Mouse (Mus musculus) gastrocnemius, postnatal 14 days (tissue): ENCODE results near the gene Hfm1. TPM values are rescaled to one million over a fixed set of nuclear protein-coding genes. Genes with fewer than 3 reads are reported as not detected.

ENCODE experiments used
- DNase-seq: peaks from one replicate; pipeline ENCODE4 v3.0.0; 2021; ENCODE audit warnings: mixed read lengths
- intact Hi-C: fragments of 180-260 bp; cut with DNase I; formaldehyde crosslinking; loops from one replicate; pipeline ENCODE4 v1.15.1; 2025; ENCODE audit warnings: low total_unique reads
- long read RNA-seq, 2 experiments: library from polyadenylated mRNA; stranded (forward); transcript quantifications; one replicate each; pipeline ENCODE4 v2.0.0; 2021
- total RNA-seq, 2 experiments: library from RNA; stranded (reverse); gene quantifications; 2 replicates each; pipeline ENCODE4 v1.2.3; 2021

Gene Hfm1
- total RNA-seq = not detected
- long read RNA-seq, experiment 1 = 0 reads
- long read RNA-seq, experiment 2 = 0 reads

DNA sequence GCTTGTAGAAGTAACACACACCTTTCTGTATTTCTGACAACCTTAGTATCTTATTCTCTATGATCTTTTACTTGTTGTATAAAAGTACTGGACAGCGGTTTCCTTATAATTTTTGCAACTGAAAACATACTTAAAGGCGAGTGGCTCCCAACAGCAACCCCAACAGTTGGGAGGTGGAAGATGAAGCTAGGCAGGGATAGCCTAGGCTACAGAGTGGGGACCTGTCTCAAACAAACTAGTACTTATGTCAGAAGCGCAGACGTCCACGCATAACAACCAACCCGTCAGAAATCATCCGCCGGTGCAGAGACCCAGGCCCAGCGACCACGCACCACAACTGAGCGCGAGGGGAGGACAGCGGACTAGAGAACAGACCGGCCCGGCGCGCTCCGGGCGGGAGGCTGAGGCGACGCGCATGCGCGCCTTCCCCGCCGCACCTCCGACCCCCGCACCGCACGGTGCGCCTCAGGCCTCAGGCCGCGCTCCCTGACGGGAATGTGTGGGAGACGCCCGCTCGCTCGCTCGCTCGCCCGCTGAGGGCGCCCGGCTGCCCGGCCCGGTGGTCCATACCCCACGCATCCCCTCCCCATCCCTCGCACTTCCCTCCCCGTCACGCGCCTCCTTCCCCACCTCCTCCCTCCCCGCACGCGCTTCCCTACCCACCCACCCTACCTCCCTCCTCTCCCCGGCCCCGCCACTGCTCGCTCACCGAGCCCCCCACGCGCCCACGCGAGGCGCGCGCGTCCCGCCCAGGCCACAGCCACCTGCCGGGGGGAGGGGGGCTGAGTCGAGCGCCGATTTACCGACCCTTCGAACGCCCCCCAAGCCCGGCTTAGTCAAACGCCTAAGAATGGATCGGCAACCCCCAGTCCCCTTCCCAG, at the start of gene Hfm1:
Gene Hfm1 (minus strand): TSS at position 834 of the 881 bp plus-strand sequence.
- peak; percentile 29 for DNase-seq
- intact Hi-C loops = no loop called here

DNA sequence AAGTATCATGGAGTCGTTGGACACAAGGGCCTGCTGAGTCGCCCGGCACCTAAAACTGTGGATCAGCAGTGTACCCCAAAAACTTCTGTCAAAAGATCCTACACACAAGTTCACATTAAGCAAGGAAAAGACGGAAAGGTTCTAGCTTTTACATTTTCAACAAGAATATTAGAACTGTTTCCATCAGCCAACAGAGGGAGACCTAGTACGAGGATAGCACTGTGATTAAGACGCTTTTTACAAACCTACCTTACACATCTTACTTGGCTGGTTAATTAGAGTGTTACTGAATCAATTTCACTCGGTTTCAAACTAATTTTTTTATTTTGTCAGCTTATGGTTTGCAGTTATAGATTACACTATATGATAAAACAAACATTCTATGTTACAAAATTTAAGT, 47.8 kb upstream of the Hfm1 start:
- no peak for DNase-seq
- intact Hi-C loops = no loop called here

DNA sequence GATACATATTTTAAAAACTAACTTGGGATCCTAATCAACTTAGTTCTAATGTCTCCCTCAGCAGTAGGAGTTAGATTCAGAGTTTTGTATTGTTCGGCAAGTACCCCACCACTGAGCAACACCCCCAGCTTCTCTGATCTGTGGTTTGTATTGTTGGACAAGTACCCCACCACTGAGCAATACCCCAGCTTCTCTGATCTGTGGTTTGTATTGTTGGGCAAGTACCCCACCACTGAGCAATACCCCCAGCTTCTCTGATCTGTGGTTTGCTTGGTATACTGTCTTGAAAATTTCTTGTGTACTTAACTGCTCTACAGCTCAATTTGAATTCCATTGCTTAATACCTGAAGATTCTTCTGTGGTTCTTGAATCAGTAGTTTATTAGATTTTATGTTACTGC, 41.5 kb upstream of the Hfm1 start:
- DNase-seq = no peak
- intact Hi-C loops = no loop called here

DNA sequence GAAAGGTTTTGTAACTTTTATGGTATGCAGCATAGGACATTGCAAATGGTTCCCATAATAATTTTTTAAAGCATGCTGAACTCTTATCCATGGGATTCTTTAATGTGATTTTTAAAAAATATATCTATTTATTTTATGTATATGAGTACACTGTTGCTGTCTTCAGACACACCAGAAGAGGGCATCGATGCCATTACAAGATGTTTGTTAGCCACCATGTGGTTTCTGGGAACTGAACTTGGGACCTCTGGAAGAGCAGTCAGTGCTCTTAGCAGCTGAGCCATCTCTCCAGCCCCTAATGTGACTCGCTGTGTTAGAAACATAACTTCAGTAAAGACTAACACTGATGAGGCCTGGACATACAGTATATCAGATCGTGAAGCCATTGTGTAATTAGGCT, 40.3 kb upstream of the Hfm1 start:
- no peak for DNase-seq
- intact Hi-C loops = no loop called here

DNA sequence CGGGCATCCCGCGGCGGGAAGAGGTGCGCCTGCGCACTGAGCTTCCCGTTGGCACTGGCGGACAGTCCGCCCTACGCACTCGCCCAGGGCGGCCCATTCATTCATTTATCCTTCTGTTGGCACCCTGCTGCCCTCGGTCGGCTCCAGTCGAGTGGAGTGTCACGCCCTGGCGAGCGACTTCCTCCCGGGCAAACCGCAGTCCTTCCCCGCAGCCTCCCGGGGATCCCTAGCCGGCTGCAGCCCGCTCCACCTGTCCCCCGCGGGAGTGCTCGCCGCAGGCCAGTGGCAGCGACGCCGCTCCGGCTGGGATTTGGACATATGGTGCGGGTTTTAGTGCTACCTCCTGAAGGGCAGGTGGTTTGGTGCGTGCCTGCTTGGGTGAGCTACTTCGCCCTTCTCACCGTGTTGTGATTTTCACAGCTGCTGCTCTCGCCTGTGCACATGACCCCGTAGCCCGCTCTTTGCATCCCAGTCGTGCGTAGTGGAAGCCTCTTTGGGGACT, 38.4 kb upstream of the Hfm1 start:
- no peak for DNase-seq
- intact Hi-C loops = no loop called here

DNA sequence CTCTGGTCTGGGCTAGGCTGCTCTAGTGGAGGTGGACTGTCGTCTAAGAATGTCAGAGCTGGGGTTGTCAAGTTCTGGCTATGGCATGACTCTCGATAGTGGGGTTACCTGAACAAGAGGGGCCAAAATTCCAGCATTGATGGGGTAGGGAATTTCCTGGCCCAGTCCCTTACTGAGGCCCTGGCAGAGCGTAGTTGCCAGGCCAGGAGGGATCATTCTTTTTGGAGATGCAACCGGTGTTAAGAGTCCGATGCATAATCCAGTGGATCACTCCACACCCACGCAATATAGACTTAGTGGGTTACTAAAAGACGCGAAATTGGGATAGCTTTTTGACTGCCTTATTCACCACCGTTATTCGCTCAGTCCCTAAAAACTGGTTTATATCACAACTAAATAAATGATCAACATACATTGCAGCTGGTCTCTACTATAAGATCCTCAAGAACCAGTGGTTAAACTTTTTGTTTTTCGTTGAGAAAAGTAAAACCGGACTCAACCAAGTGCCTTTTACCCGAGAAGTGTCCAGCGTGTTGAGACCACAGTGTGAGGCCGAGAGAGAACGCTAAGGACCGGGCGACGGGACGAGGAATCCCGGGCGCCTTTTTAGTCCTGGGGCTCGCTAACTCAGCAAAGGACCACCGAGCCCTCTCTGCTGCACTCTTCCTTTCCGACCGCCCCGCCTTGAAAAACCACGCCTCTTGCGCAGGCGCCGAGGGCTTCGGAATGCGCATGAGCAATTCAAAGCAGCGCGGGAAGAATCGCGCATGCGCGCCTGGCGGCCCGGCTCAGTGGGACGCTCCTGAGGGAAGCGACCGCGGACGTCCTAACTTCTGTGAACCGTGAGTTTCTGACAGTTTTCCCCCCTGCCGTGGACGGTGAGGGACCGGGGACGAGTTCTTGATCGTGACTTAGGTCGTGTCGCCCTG, 37.7 kb upstream of the Hfm1 start, which contains the start of gene Cdc7:
Gene Cdc7 (plus strand): TSS at position 739 of the 929 bp plus-strand sequence.
- intact Hi-C loops = no loop called here
- DNase-seq = peak; percentile 93

DNA sequence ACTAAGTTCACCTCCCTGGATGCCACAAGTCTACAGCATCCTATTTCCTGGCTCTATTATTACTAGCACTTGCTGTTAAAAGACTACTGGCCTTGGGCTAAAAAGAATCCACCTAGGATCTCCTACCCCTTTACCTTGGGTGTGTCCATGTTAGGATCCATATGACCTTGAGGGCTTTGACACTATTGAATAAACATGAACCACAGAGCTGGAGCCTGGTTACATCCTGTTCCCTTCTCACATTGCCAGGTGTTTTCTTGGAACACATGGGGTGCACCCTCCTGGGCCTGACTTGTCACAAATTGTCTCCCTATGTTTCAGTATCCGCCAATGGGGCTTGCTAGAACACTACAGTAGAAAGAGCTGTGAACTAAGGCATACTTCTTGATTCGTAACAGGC, 34.3 kb upstream of the Hfm1 start:
- DNase-seq = no peak
- intact Hi-C loops = no loop called here

DNA sequence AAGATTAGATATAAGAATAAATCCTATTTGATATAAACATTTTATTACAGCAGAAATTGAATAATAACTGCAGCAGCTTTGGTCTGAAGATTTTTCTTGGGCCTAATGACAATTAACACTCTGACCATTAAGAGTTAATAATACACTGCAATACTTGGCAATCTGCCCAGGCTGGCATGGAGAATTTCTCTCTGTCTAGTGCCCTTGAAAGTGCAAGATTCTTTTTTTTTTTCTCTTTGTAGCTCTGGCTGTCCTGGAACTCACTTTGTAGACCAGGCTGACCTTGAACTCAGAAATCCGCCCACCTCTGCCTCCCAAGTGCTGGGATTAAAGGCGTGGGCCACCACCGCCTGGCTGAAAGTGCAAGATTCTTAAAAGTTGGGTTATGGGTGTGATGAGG, 32.9 kb upstream of the Hfm1 start:
- intact Hi-C loops = no loop called here
- DNase-seq = no peak

DNA sequence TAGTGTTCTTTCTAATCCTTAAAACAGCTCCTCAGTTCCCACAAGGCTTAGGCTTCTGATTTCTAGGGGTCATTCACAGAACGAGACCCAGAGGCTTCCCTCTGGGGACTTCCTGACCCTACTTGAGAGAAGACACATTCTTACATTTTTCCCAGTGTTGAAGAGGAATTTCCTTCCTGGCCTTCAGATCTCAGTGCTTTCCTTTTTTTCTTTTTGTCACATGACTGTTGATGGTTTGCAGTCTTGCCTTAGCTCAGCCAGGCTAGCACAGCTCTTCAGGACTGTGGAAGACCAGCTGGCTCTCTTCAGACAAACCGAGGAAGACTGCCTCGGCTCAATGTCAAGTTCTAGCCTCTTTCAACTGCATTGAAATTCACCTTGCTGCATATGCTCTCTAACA, 30.3 kb upstream of the Hfm1 start:
- intact Hi-C loops = no loop called here
- no peak for DNase-seq

DNA sequence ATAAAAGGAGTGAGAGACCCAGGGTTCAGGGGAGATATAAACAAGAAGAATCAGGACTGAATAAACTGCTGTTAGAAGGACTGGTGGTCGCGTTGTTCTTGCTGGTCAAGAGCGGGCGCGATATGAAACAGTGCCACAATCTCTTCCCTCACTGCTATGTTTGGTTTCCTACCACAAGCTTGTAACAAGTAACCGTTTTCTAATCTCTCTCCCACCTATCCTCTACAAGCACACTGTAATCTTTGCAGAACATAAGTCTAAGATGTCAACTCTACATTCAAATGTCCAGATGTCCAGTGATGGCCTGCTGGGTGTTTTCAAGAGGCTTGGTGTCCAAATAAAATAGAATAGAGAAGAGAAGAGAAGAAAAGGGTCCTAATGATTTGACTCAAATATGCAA, 22.6 kb upstream of the Hfm1 start:
- no peak for DNase-seq
- intact Hi-C loops = no loop called here

DNA sequence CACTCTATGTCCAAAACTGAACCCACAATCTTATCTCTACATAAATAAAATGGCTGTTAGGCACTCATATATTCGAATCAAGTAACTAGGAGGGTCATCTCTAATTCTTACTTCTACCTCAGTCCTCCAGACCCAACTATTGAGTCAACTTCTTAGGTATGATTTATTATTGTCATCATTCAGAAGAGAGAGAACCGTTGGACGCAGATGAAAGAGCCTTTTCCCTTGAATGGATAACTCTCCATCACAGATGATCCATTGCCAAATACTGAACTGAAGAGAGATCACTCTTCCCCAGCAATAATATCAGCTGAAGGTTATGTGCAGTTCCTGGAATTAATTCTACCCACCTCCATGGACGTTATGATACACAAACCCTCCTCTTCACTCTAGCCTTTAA, 20.2 kb upstream of the Hfm1 start:
- intact Hi-C loops = no loop called here
- DNase-seq = no peak

DNA sequence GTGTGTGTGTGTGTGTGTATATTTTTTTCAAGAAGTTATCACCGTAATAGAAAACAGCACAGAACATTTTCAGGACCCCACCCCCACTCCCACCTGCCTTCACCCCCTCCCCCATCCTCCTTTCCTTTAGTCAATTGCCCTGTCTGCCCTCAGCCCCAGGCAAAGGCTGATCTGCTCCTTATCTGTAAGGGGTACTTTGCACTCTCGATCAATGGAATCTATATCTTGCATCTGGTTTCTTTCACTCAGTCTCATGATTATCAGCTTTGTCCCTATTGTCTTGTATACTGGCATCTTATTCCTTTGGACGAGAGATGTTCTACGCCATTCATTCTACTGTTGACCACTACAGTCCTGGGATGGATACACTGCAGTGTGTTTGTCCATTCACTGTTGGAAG, 1.9 kb upstream of the Hfm1 start:
- DNase-seq = no peak
- intact Hi-C loops = no loop called here

DNA sequence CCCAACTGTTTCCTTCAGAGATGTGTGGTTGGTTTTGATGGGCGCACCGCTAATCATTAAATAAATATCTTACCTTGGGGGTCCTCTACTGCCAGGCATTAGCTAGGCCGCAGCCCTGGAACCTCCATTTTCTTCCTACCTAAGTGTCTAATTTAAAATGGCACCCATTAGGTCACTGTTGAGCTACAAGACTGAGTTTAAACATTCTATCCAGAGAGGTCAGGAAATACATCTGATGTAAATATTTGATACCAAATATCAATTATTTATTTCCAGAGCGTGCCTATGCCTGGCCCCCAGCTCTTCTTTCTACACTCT, 207 bp upstream of the Hfm1 start:
- no peak for DNase-seq
- intact Hi-C loops = no loop called here

DNA sequence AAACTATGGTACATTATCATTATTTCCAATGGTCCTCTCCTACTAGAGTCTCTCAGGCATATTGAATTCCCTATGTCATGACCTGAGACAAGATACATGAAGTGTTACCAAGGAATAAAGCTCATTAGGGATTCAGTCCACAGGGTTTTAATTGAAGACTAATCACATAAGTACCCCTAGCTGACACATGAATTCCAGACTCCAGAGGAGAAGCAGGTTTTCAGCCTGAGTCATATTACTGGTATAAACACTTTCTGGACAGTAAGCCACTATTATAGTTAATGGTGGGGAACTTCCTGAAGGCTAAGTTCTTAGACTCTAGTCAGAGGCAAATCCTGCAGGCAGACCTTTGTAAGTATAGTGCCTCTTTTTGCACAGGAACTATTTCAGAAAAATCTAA, 6.8 kb downstream of the Hfm1 start:
- intact Hi-C loops = no loop called here
- no peak for DNase-seq

DNA sequence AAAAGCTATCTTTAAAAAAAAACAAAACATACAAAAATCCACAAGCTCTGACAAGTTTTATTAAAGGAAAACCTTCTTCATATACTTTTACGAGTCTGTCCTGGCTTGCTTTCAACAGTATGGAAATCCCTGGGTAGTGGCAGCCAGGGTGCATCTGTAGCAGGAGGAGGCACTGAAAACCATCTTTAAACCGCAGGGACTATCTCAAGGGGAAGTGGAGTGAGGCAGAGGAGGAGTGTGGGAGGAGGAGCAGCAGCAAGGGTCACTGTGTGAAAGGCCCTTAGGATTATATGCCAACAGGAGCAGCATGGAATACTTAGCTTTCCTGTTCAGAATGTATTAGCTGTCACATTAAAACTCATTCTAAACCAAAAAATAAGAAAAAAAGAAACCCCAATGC, 29.2 kb downstream of the Hfm1 start:
- intact Hi-C loops = no loop called here
- no peak for DNase-seq

DNA sequence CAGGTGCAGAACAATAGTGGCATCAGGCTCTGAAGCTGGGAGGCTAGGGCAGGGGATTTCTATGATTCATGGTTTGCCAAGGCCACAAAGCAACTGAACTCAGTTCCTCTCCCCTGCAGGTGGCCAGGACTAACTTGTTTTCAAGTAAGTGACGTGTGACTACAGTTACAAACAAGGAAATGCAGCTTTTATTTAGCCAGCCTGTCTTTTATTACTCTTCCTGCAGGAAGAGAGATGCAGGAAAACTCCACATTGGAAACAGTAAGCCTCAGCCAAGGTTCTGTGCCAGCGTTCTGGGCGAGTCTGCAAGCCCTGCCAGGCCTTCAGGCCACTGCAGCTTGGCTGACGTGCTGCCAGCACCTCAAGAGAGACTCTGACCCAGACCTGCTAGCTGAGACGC, 34.3 kb downstream of the Hfm1 start:
- intact Hi-C loops = no loop called here
- DNase-seq = peak; percentile 62

DNA sequence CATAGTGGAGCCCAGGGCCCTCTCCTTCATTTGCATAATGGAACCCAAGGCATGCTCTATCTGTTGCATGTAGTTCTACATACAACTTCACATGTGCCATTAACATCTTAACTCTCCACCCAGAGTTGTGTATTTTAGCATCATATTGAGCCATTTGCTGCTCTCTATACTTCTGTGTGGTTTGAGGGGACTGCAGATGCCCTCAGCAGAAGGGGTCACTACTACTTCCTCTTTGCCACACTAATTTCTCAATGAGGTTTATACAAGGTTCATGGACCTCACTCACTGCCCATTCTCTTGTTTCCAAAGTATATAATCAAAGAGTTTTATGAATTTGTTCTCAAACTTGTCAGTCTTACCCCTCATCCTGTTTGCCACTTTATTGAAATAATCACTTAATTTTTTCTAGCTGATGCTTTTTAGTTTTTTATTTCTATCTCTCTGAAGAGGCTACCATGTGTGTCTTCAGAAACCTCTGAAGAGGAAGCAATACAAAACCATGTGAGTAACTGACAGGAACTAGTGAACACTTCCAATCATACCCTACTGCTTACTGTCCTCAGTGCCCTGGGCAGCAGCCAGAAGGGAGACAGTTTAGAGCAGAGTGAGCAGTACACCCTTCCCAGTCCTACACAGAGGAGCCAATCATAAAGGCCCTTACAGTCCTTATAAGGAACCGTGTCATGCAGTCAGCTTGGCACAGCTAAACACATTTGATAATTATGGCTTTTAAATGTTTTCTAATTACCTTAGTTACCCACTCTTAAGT, 38.6 kb downstream of the Hfm1 start:
- intact Hi-C loops = no loop called here
- DNase-seq = no peak

DNA sequence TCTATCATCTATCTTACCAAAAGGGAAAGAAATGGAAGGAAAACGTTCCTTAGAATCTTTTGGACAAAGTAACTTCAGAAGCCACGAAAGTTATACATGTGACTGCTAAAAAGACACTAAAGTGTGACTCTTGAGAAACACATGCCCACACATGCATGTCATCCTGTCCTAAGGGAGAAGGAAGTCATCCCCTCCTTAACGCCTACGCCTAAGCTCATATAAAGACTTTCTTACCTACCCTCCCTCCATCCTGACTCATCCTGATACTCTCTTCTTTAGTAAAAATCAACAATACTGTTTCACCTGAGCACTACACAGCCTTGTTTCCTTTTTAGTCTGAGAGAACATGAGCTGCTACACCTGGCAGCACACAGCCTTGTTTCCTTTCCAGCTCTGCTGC, 40.6 kb downstream of the Hfm1 start:
- intact Hi-C loops = no loop called here
- DNase-seq = no peak

DNA sequence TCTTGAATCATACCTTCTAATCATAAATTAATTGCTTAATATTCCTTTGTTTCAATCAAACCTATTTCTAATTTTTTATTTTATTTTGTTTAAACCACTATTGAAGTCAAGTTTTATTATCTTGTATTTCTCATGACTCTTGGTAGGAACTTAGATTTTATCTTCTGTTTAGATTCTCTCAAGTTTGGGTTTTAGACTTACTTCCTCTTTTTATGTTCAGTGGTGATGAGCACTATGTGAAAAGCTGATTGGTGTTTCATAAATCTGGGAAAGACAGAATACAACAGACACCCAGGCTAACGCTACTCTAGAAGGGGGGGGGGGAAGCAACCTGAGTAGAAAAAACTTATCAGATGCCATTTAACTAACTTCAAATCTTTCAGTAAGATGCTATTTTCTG, 49.7 kb downstream of the Hfm1 start:
- no peak for DNase-seq
- intact Hi-C loops = no loop called here

DNA sequence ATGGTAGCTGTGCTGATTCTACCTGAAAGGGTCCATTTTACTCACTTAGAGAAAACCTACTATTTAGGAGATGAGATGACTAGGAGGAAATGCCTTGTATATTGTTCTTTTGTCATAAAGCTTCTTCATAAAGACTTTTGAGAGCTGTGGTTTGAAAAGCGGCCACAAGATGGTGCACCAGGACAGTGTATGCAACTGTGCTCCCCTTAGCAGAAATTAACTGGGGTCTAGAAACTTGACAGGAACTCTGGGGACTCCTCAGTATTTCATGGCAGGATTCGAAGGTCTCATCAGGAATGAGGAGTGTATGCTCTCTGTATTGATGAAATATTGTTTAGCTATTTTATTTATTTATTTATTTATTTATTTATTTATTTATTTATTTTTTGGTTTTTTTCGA, 65.7 kb downstream of the Hfm1 start:
- intact Hi-C loops = no loop called here
- peak; percentile 26 for DNase-seq
